Mouse (Mus musculus): Measurements from ENCODE around the gene Pla2g4e. TPM values are rescaled to one million over a fixed set of nuclear protein-coding genes. Genes with fewer than 3 reads are reported as not detected.

Gene Pla2g4e
- total RNA-seq, 2 experiments from 2014 or later: not detected

DNA sequence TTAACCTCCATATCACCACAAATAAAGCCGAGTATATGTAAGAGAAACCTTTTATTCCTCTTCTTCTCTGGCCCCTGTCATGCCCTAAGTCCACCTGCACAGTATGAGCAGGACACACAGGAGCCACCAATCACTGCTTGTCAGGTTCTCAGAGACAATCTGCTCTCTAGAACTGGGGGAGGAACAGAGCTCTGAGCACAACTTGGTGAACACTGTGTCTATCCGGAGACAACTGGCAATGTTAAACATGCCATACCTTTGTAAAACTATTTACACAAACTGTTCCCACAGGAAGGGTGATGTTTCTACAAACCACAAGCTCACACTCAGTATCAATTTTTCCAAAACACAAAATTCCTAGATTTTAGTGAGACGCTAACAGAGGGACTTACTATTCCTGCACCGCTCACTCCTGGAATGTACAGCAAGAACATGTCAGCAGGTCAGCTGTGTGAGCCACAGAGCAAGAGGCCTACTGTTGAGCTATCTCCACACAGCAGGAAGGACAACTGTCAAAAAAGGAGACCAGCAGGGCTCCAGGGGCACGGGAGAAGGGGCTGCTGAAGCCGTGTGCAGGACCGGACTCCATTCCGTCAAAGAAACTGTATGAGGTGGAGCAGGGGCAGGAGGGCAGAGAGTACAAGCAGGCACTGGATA, 115.8 kb downstream of the Pla2g4e start:
- ATAC-seq (replicated peaks; ENCODE audit: low FRiP score, low TSS enrichment, poor library complexity, severe bottlenecking): no peak

GRCm38 (mm10) chr2:120128611-120129051, 116.5 kb downstream of the Pla2g4e start:
- no peak for ATAC-seq (replicated peaks; ENCODE audit: low FRiP score, low TSS enrichment, poor library complexity, severe bottlenecking)

DNA sequence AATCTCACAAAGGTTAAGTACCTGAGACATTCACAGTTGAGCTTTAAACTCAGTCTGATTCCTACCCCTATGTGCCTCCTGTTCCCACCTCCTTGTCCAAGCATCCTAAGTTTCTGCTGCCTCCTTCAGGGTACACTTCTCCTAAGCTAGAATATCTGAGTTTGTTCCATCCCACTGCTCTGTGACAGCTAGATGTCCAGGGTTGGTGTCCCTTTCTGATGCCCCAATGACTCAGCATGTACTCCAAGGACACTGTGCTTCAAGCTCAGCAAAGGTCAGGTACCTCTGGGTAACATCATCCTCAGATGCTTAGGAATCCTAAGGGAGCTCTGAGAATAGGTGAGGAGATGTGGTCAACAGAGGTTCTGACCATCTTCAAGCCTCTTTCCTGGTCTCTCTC, 117.1 kb downstream of the Pla2g4e start:
- ATAC-seq (replicated peaks; ENCODE audit: low FRiP score, low TSS enrichment, poor library complexity, severe bottlenecking): no peak

DNA sequence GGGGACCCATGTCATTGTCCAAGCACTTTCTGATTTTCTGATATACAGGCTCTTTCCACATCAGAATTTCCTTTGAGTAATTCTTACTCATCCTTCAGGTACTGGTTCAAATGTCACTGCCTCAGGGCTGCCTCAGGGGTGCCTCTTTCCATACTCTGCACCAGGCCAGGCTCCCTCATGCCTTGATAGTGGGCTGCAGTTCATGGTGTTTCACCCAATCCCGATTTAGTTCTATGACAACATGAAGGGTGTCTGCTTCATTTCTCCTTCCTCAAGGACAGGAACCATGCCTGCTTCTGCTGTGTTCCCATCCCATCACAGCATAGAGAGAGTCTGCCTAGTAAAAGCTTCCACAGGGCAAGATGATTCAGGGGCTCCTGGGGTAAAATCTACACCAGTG, 118.2 kb downstream of the Pla2g4e start:
- ATAC-seq (replicated peaks; ENCODE audit: low FRiP score, low TSS enrichment, poor library complexity, severe bottlenecking): no peak

- no peak for ATAC-seq (replicated peaks; ENCODE audit: low FRiP score, low TSS enrichment, poor library complexity, severe bottlenecking)
Observed at GRCm38 (mm10) chr2:120126408-120126807, 118.7 kb downstream of the Pla2g4e start.

DNA sequence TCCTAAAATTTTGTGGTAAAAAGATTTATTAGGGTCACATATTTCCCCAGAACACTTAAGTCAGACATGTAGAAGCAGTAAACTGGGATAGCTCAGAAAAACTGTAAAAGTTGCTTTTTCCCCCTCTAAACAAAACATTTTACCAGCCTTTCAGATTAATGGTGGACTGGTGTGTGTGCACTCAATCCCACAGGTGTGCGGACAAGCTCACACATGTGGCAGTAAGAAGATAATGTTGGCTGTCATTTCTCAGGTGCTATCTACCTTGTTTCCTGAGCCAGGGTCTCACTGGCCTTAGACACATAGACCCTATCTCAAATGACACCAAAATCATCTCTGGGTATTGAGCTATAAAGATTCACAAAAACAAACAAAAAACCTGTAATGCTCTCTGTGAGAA, 119.7 kb downstream of the Pla2g4e start:
- no peak for ATAC-seq (replicated peaks; ENCODE audit: low FRiP score, low TSS enrichment, poor library complexity, severe bottlenecking)

- no peak for ATAC-seq (replicated peaks; ENCODE audit: low FRiP score, low TSS enrichment, poor library complexity, severe bottlenecking)
Observed at GRCm38 (mm10) chr2:120124946-120125345, 120.2 kb downstream of the Pla2g4e start.

GRCm38 (mm10) chr2:120124096-120124495, 121.0 kb downstream of the Pla2g4e start:
- no peak for ATAC-seq (replicated peaks; ENCODE audit: low FRiP score, low TSS enrichment, poor library complexity, severe bottlenecking)

DNA sequence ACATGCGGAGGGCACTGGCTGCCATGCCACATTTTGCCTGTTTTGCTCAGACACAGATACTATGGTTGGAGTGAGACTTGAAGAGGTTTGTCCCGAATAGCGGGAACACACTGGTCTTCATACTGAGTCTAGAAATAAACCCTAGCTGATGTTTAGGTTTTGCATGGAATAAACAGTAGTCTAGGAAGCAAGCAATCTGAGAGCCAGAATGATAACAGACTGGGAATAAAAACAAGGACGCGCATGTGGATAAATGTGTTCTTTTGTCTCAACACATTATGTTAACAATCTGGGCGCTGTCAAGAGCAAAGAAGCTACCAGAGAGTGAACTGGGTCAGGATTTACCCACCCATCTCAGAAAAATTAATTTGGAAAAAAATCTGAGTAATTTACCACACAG, 122.2 kb downstream of the Pla2g4e start:
- ATAC-seq (replicated peaks; ENCODE audit: low FRiP score, low TSS enrichment, poor library complexity, severe bottlenecking): no peak

GRCm38 (mm10) chr2:120117346-120117745, 127.8 kb downstream of the Pla2g4e start:
- ATAC-seq (replicated peaks; ENCODE audit: low FRiP score, low TSS enrichment, poor library complexity, severe bottlenecking): peak; percentile 90

Other genes starting within 250 kb of the Pla2g4e start
- 11.9 and 30.3 TPM in 2 replicates for gene Jmjd7, start 217.9 kb downstream of the Pla2g4e start, total RNA-seq (2014; fragmentation: Nextera tagmentation)
- gene Jmjd7, start 217.9 kb downstream of the Pla2g4e start, total RNA-seq (2017): 4.2 and 15.8 TPM in 2 replicates
- gene Gm28042, start 217.8 kb downstream of the Pla2g4e start, total RNA-seq (2014; fragmentation: Nextera tagmentation): 1.3 and 3.8 TPM in 2 replicates
- gene Gm28042, start 217.8 kb downstream of the Pla2g4e start, total RNA-seq (2017): 0.30 TPM in 1 of 2 replicates, not detected in the other
- gene Pla2g4b, start 211.9 kb downstream of the Pla2g4e start, total RNA-seq (2014; fragmentation: Nextera tagmentation): 8.0 and 10.7 TPM in 2 replicates
- 1.5 and 4.7 TPM in 2 replicates for gene Pla2g4b, start 211.9 kb downstream of the Pla2g4e start, total RNA-seq (2017)
- gene Ehd4, start 90.7 kb downstream of the Pla2g4e start, total RNA-seq (2014; fragmentation: Nextera tagmentation): 17.8 and 17.9 TPM in 2 replicates
- gene Ehd4, start 90.7 kb downstream of the Pla2g4e start, total RNA-seq (2017): 19.1 and 25.7 TPM in 2 replicates
- not detected in 2 replicates for gene Pla2g4d, start 43.9 kb upstream of the Pla2g4e start, total RNA-seq (2014; fragmentation: Nextera tagmentation)
- gene Pla2g4d, start 43.9 kb upstream of the Pla2g4e start, total RNA-seq (2017): not detected in 2 replicates
- gene Pla2g4f, start 68.8 kb upstream of the Pla2g4e start, total RNA-seq (2014; fragmentation: Nextera tagmentation): not detected in 2 replicates
- not detected in 2 replicates for gene Pla2g4f, start 68.8 kb upstream of the Pla2g4e start, total RNA-seq (2017)
- 26.2 and 59.5 TPM in 2 replicates for gene Vps39, start 107.8 kb upstream of the Pla2g4e start, total RNA-seq (2014; fragmentation: Nextera tagmentation)
- gene Vps39, start 107.8 kb upstream of the Pla2g4e start, total RNA-seq (2017): 29.8 and 39.0 TPM in 2 replicates
- gene Ganc, start 158.6 kb upstream of the Pla2g4e start, total RNA-seq (2014; fragmentation: Nextera tagmentation): 11.2 and 14.2 TPM in 2 replicates
- gene Ganc, start 158.6 kb upstream of the Pla2g4e start, total RNA-seq (2017): 10.3 and 13.6 TPM in 2 replicates
- 18.9 and 33.1 TPM in 2 replicates for gene Tmem87a, start 158.8 kb upstream of the Pla2g4e start, total RNA-seq (2014; fragmentation: Nextera tagmentation)
- 59.9 and 69.4 TPM in 2 replicates for gene Tmem87a, start 158.8 kb upstream of the Pla2g4e start, total RNA-seq (2017)
- gene Capn3, start 210.7 kb upstream of the Pla2g4e start, total RNA-seq (2014; fragmentation: Nextera tagmentation): 0.59 TPM in 1 of 2 replicates, not detected in the other
- 0.11 TPM in 1 of 2 replicates, not detected in the other for gene Capn3, start 210.7 kb upstream of the Pla2g4e start, total RNA-seq (2017)